Mouse (Mus musculus): Measurements from ENCODE around the gene Aak1. TPM values are rescaled to one million over a fixed set of nuclear protein-coding genes. Genes with fewer than 3 reads are reported as not detected.

Gene Aak1
- polyA plus RNA-seq, 1 experiment from 2014 or later = 16.7 TPM

DNA sequence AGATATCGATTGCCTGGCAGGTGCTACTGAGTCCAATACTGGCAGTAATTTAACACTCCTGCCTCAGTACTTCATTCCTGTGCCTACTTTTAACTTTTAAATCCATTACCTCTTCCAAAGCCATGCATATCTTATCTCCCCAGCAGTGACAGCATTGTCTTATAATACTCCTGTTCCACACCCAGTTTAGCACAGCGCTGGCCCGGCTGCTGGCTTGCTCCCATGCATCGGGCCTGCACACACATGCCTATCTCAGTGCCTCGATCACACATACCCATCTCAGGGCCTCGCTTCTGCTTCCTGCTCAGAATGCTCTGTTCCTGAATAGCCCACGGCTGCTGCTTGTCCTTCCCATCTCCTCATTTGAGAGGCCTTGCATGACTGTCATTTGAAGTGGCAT lies 90.5 kb downstream of the Aak1 start:
- peaks cover 68% of the 10 kb centered on the region for H3K36me3 ChIP-seq
- H3K9me3 ChIP-seq = no peaks in the 10 kb centered on the region
- no peak overlapping the region for H3K9ac ChIP-seq
- ATAC-seq (ENCODE audit: insufficient number of reproducible peaks, low FRiP score, low TSS enrichment, low read depth) = no peak
- H3K4me1 ChIP-seq = peaks cover 6% of the 10 kb centered on the region; the same call in 1 of the 2 replicates
- no peak overlapping the region for H3K27ac ChIP-seq
- 72% methylated on average over 7 of the region's 7 CpGs for WGBS
- H3K4me3 ChIP-seq = no peak overlapping the region
- H3K4me2 ChIP-seq = no peak overlapping the region
- no peaks in the 10 kb centered on the region for H3K27me3 ChIP-seq

GRCm38 (mm10) chr6:86940966-86941365 lies 91.6 kb downstream of the Aak1 start:
- Histone ChIP-seq H3K4me1 (no peaks in the 10 kb centered on the region), H3K9me3 (no peaks in the 10 kb centered on the region), H3K27ac (no peak overlapping the region), H3K36me3 (peaks cover 68% of the 10 kb centered on the region), H3K4me3 (no peak overlapping the region), H3K9ac (no peak overlapping the region), H3K4me2 (no peak overlapping the region), H3K27me3 (no peaks in the 10 kb centered on the region)
- ATAC-seq (ENCODE audit: insufficient number of reproducible peaks, low FRiP score, low TSS enrichment, low read depth) = no peak
- WGBS = 93% methylated on average over 9 of the region's 9 CpGs

DNA sequence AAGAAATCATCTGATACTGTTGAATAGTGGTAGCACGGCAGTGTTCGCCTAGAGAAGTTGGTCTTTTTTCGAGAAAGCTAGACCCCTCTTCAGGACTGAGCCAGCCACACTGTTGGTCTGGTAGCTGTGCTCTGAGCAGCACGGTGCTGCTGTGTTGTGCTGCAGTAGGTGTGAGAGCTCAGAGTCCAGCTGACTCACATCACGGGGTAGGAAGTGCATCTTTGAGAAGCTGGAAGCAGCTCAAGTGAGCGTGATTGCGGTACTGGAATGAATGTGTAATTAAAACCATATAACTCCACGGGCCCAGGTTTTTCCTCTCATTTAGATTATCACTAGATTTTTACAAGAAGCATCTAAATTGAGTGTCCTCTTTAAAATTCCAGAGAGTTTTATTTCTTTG lies 97.8 kb downstream of the Aak1 start:
- Histone ChIP-seq H3K27ac (no peak overlapping the region; the same call in 1 of the 2 replicates), H3K36me3 (peaks cover 42% of the 10 kb centered on the region), H3K9me3 (no peaks in the 10 kb centered on the region), H3K27me3 (no peaks in the 10 kb centered on the region), H3K4me2 (no peak overlapping the region), H3K4me3 (no peak overlapping the region), H3K4me1 (0 out of 2 replicates have a peak, but pooled peaks cover 4% of the 10 kb centered on the region), H3K9ac (no peak overlapping the region)
- WGBS = 55% methylated on average over 8 of the region's 8 CpGs
- no peak for ATAC-seq (ENCODE audit: insufficient number of reproducible peaks, low FRiP score, low TSS enrichment, low read depth)

DNA sequence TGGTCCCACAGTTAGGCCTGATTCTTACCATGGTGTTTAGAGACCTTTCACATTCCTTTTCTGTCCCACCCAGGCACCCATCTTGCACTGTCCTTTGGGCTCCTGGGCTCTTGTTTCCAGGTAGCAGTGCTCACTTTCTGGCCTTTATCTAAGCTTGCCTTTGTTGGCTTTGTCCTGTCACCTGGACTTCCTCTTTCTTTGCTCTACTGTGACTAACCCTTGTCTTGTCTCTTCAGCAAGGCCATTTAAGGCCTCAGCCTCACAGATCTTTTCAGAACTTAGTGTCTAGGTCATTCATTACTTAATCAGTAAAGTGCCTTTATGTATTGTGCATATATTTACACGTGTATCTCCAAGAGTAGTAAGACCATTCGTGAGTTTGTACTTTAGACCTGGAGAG lies 99.4 kb downstream of the Aak1 start:
- H3K27me3 ChIP-seq = no peaks in the 10 kb centered on the region
- H3K9ac ChIP-seq = no peak overlapping the region
- 87% methylated on average over 2 of the region's 2 CpGs for WGBS
- no peak for ATAC-seq (ENCODE audit: insufficient number of reproducible peaks, low FRiP score, low TSS enrichment, low read depth)
- H3K4me1 ChIP-seq = 0 out of 2 replicates have a peak, but pooled peaks cover 4% of the 10 kb centered on the region
- no peaks in the 10 kb centered on the region for H3K9me3 ChIP-seq
- no peak overlapping the region for H3K4me3 ChIP-seq
- no peak overlapping the region for H3K27ac ChIP-seq
- peaks cover 51% of the 10 kb centered on the region for H3K36me3 ChIP-seq
- no peak overlapping the region for H3K4me2 ChIP-seq

DNA sequence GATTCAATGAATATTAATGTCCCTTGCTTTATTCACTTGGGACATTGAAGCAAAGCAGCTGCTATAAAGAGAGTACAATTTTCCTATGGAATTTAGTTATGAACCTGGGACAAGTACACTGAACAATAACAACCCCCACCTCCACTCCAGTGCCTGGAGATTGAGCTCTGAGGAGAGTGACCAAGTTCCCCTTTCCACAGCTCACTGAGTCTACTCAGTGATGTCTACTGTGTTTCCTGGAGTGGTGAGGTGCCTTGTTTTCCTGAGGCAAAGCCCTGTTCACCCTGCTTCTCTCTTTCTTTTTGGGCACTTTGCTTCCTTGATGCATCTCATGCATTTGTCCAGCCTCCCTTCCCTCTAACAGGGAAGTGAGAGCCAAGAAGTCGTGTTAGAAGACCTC lies 100.8 kb downstream of the Aak1 start:
- 42% methylated on average over 1 of the region's 1 CpGs for WGBS
- Histone ChIP-seq H3K27ac (no peak overlapping the region), H3K9ac (no peak overlapping the region), H3K4me2 (no peak overlapping the region), H3K4me1 (0 out of 2 replicates have a peak, but pooled peaks cover 4% of the 10 kb centered on the region), H3K27me3 (no peaks in the 10 kb centered on the region), H3K9me3 (no peaks in the 10 kb centered on the region), H3K4me3 (no peak overlapping the region), H3K36me3 (peaks cover 51% of the 10 kb centered on the region)
- no peak for ATAC-seq (ENCODE audit: insufficient number of reproducible peaks, low FRiP score, low TSS enrichment, low read depth)

GRCm38 (mm10) chr6:86950733-86951255 lies 101.5 kb downstream of the Aak1 start:
- WGBS = 55% methylated on average over 1 of the region's 1 CpGs

GRCm38 (mm10) chr6:86955741-86956140 lies 106.4 kb downstream of the Aak1 start:
- no peak for ATAC-seq (ENCODE audit: insufficient number of reproducible peaks, low FRiP score, low TSS enrichment, low read depth)
- Histone ChIP-seq H3K4me1 (0 out of 2 replicates have a peak, but pooled peaks cover 3% of the 10 kb centered on the region), H3K27ac (no peak overlapping the region), H3K36me3 (peaks cover 76% of the 10 kb centered on the region), H3K9me3 (no peaks in the 10 kb centered on the region), H3K27me3 (no peaks in the 10 kb centered on the region), H3K9ac (no peak overlapping the region), H3K4me3 (no peak overlapping the region), H3K4me2 (no peak overlapping the region)
- WGBS = 75% methylated on average over 3 of the region's 3 CpGs

More at GRCm38 (mm10) chr6:86950733-86951255, 101.5 kb downstream of the Aak1 start:
- Histone ChIP-seq H3K27me3 (no peaks in the 10 kb centered on the region), H3K27ac (no peak overlapping the region), H3K9ac (no peak overlapping the region), H3K4me3 (no peak overlapping the region), H3K9me3 (no peaks in the 10 kb centered on the region), H3K36me3 (peaks cover 49% of the 10 kb centered on the region), H3K4me2 (no peak overlapping the region), H3K4me1 (0 out of 2 replicates have a peak, but pooled peaks cover 4% of the 10 kb centered on the region)
- ATAC-seq (ENCODE audit: insufficient number of reproducible peaks, low FRiP score, low TSS enrichment, low read depth) = no peak

GRCm38 (mm10) chr6:86956206-86956605 lies 106.9 kb downstream of the Aak1 start:
- H3K9ac ChIP-seq = no peak overlapping the region
- H3K27me3 ChIP-seq = no peaks in the 10 kb centered on the region
- no peak overlapping the region for H3K4me2 ChIP-seq
- peaks cover 76% of the 10 kb centered on the region for H3K36me3 ChIP-seq
- H3K27ac ChIP-seq = no peak overlapping the region
- no peaks in the 10 kb centered on the region for H3K9me3 ChIP-seq
- no peak overlapping the region for H3K4me3 ChIP-seq
- no peaks in the 10 kb centered on the region for H3K4me1 ChIP-seq
- no peak for ATAC-seq (ENCODE audit: insufficient number of reproducible peaks, low FRiP score, low TSS enrichment, low read depth)

DNA sequence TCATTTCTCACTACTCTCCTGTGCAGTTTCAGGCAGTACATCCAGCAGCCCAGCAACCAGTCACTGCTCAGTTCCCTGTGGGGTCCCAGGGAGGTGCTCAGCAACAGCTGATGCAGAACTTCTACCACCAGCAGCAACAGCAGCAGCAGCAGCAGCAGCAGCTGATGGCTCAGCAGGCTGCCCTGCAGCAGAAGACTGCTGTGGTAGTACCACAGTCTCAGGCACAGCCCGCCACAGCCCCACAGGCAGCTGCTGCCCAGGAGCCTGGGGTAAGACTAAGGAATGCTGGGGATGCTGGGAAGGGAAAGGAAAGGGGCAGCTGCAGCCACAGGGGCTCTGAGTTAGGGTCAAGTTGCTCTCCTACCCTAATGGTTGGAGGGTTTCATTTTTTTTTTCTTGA lies 109.7 kb downstream of the Aak1 start:
- H3K9ac ChIP-seq = no peak overlapping the region
- H3K9me3 ChIP-seq = no peaks in the 10 kb centered on the region
- 80% methylated on average over 1 of the region's 1 CpGs for WGBS
- H3K4me2 ChIP-seq = no peak overlapping the region
- no peak overlapping the region for H3K4me3 ChIP-seq
- H3K27me3 ChIP-seq = no peaks in the 10 kb centered on the region
- ATAC-seq (ENCODE audit: insufficient number of reproducible peaks, low FRiP score, low TSS enrichment, low read depth) = no peak
- no peak overlapping the region for H3K27ac ChIP-seq
- H3K36me3 ChIP-seq = peaks cover 75% of the 10 kb centered on the region
- no peaks in the 10 kb centered on the region for H3K4me1 ChIP-seq

DNA sequence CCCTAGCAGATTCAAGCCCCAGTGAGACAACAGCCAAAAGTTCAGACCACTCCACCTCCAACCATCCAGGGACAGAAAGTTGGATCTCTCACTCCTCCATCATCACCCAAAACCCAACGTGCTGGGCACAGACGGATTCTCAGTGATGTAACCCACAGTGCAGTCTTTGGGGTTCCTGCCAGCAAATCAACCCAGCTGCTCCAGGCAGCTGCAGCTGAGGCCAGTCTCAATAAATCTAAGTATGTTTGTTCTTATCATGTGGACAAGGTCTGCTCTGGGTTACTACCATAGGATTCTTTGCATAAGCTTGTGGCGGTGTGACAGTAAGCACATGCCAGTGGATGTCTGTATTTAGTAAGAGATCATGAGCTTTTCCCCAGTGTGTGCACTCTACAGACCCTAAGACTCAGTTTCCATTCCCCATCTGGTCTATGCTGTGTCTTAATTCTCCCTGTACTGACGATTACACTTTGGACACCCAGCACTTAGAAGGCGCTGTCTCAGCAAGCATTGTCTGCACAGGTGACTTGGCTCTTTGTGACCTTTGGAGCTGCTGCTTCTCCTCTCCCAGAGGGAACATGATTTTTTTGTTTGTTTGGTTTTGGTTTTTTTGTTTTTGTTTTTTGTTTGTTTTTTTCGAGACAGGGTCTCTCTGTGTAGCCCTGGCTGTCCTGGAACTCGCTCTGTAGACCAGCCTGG lies 114.8 kb downstream of the Aak1 start:
- H3K36me3 ChIP-seq = peaks cover 87% of the 10 kb centered on the region
- no peak for ATAC-seq (ENCODE audit: insufficient number of reproducible peaks, low FRiP score, low TSS enrichment, low read depth)
- H3K4me3 ChIP-seq = no peak overlapping the region
- no peaks in the 10 kb centered on the region for H3K27me3 ChIP-seq
- 92% methylated on average over 7 of the region's 7 CpGs for WGBS
- no peak overlapping the region for H3K27ac ChIP-seq
- no peak overlapping the region for H3K4me2 ChIP-seq
- no peaks in the 10 kb centered on the region for H3K4me1 ChIP-seq
- no peaks in the 10 kb centered on the region for H3K9me3 ChIP-seq
- H3K9ac ChIP-seq = no peak overlapping the region

- no peak overlapping the region for H3K27ac ChIP-seq
- H3K36me3 ChIP-seq = peaks cover 86% of the 10 kb centered on the region
- no peak overlapping the region for H3K4me3 ChIP-seq
- no peaks in the 10 kb centered on the region for H3K9me3 ChIP-seq
- H3K9ac ChIP-seq = no peak overlapping the region
- 83% methylated on average over 2 of the region's 2 CpGs for WGBS
- no peaks in the 10 kb centered on the region for H3K27me3 ChIP-seq
- no peak overlapping the region for H3K4me2 ChIP-seq
- ATAC-seq (ENCODE audit: insufficient number of reproducible peaks, low FRiP score, low TSS enrichment, low read depth) = no peak
- no peaks in the 10 kb centered on the region for H3K4me1 ChIP-seq
Measured at GRCm38 (mm10) chr6:86967166-86967565, 117.8 kb downstream of the Aak1 start.

GRCm38 (mm10) chr6:86973956-86974355 lies 124.6 kb downstream of the Aak1 start:
- no peak for ATAC-seq (ENCODE audit: insufficient number of reproducible peaks, low FRiP score, low TSS enrichment, low read depth)
- 89% methylated on average over 4 of the region's 4 CpGs for WGBS
- Histone ChIP-seq H3K9ac (no peak overlapping the region), H3K4me2 (no peak overlapping the region), H3K9me3 (no peaks in the 10 kb centered on the region), H3K4me3 (no peak overlapping the region), H3K36me3 (peaks cover 72% of the 10 kb centered on the region), H3K27me3 (no peaks in the 10 kb centered on the region), H3K27ac (no peak overlapping the region), H3K4me1 (no peaks in the 10 kb centered on the region)

All from limb, embryonic 15.5 days (tissue).